Mouse (Mus musculus): Measurements from ENCODE around the gene Tsr1. TPM values are rescaled to one million over a fixed set of nuclear protein-coding genes. Genes with fewer than 3 reads are reported as not detected.

The Tsr1 gene
- polyA plus RNA-seq (2017; shearing (Covaris generic)), result 10 to 100 TPM; 38.4 to 39.2 TPM

DNA sequence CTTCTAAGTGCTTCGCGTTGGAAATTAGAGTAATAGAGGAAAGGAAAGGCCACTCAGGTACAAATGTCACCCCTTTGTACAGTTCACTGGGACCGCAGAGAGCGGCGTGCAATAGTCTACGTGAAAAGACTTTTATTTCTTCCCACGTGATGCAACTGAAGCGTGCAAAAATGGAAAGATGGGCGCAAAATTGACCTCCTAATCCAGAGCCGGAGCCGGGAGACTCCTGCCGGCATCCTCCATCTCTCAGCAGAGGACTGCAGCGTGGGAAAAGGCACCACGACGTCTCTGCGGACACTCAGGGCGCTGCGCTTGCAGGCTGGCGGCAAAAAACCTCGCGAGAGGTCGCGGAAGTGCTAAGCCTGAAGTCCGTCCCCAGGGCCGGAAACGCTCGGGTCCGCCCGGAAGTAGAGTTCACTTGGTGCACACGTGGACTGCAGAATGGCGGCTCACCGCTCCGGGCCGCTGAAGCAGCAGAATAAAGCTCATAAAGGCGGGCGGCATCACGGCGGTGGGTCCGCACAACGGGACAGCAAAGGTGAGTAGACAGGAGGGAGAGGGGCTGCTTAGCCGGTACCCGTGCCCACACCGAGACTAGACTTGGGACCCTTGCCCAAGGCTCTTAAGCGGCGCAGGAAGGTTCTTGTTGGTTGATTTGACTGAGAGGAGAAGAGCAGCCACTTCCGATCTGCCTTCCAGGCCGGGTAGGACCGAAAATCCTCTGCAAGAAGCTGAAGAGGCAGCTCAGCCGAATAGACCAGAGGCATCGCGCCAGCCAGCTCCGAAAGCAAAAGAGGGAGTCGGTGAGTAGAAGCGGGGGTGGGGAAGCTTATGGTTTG is at the start of gene Tsr1:
Gene Tsr1 (plus strand): TSS at position 394 of the 839 bp plus-strand sequence.
- ATAC-seq, result peak; percentile 87

DNA sequence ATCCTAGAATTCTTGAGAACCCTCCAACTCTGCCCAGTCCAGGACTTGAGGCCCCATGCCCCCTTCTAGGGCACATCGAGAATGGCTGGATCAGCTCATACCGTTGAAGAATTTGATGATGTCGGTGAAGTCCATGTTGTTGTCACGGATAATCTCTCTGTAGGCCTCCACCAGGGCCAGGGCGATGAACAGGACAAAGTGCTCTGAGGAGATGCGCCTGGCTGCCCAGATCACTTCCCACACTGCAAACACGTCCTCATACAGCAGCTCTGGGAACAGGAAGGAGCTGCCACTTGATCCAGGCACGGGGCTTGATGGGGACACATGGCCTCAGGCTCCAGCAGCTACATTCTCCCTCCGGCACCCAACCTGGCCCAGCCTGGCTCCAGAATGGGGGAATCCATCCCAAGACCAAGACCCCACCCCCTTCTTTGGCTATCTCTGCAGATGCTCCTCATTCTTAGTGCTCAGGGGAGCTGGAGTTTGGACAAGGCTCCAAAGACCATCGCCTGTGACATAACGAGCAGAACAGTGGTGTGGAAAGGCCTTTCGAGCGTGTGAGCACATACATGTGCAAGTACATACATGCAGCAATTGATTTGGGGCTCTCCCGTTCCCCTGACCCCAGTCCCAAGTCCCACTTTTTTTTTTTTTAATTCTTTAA is 46.7 kb upstream of the Tsr1 start:
- ATAC-seq, result no peak

DNA sequence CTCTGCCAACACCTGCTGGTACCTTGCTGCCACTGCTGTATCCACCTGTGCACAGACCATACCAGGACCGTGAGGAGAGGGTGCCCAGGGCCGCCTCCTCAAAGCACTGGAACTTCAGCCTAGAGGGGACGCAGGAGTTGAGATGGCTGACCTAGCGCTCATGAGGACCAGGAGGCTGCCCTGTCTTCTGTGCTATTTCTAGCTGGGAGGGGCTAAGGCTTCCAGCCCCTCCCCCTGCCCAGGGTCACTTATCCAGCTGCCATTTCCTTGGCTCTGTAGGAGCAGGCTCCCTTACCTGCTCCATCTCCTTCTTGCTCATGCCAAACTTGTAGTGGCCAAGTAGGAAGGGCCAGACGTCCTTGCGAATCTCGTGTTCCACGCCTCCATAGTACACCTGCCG is 40.1 kb upstream of the Tsr1 start:
- no peak for ATAC-seq

DNA sequence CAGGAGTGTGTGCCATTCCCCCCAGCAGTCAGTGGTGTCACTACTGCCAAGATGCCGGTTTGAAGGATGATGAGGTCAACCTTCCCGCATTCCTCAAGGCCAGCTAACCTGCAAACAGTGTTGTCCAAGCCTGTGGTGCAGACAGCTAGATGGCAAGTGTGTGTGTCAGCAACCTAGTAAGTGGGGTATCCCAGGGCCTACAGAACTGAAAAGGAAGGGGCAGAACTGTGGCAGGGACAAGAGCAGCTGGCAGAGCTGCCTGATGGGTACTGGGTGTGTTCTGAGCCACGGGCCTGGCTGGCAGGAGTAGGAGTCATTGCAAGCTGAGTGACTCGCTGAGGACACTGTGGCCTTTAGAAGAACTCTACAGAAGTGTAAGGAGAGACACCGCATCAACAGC is 35.7 kb upstream of the Tsr1 start:
- no peak for ATAC-seq

DNA sequence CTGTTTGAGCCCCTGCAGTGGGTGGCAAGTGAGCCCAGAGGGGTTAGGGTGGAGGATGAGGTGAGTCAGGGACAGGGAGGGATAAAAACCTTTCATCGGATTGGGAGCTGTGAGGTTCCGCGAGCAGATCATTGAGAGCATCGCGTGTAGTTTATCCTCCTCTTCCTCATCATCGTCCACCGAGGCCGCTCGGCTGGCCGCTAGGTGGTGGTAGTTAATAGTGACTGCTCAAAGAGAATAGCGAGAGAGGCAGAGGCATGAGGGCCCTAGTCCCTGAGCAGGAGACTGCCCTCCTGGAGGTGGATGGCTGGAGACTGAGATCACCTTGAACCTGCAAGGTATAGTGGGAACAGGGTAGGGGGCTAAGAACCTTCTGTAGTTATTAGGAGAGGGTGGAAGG is 34.4 kb upstream of the Tsr1 start:
- ATAC-seq, result no peak

DNA sequence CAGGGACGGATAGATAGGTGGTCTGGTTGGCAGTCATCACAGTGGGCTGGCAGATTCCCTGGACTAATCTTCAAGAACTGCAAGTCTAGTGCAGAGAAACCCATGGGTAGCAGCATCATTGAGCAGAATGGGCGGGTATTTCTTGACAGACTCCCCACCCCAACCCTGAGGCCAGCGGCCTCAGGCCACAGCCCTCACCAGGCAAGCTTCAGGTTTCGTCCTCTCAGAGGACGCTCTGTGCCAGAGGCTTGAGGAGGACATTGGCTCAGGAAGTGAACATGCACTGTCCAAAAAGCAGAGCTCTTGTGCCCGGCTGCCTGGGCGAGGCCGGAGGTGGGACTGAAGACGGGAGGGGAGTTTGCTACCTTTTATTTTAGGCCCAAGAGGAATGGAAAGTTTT is 33.5 kb upstream of the Tsr1 start:
- ATAC-seq, result no peak

DNA sequence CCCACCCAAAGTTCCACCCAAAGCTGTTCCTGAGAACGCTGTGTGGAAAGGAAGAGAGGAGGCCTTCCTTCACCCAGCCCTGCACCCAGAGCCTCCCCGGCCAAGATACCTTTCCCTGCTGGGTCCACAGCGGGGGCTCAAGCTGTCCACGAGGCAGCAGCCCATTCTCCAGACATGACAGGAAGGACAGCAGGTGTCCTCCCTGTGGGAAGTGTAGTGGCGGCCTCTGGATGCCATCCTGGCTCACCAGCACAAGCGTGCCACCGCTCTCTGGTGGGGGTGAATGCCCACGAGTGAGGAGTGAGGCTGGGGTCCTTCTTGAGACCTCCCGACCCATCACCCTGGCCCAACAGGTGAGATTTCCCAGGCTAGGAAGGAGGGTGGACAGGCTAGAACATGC is 32.6 kb upstream of the Tsr1 start:
- no peak for ATAC-seq

DNA sequence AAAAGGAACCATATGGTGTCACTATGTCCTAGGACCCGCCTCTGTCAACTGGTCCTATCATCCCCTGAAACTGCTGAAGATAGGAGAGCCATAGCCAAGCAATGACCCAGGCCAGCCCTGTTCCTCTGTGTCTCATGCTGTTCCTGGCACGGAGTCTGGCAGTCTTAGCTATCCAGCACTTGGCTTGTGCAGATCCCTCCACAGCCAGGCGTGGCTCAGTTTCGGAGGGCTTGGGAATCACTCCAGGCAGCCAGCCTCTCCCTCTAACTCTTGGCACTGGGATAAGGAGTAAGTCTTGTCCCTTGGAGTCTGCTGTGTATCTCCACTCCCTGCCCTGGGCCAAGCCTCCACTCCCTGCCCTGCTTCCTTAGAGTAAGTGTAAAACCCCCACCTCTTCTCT is 31.2 kb upstream of the Tsr1 start:
- no peak for ATAC-seq

DNA sequence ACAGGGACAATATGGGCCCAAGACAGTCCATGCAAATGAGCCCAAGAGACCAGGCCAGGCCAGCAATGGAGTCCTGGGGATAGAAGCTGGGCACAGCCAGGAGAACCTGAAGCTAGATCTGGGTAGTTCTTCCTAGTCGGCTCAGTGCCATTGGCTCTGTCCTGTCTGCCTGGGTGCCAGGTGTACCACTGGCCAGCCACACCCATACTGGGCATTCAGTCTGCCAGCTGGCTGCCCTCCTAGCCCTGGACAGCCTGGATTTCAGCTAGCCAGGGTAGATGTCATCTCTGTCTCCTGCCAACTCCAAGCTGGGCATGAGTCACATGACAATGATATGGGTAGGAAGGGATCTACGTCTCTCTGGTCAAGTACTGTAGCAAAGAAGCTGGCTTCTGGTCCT is 30.7 kb upstream of the Tsr1 start:
- no peak for ATAC-seq

DNA sequence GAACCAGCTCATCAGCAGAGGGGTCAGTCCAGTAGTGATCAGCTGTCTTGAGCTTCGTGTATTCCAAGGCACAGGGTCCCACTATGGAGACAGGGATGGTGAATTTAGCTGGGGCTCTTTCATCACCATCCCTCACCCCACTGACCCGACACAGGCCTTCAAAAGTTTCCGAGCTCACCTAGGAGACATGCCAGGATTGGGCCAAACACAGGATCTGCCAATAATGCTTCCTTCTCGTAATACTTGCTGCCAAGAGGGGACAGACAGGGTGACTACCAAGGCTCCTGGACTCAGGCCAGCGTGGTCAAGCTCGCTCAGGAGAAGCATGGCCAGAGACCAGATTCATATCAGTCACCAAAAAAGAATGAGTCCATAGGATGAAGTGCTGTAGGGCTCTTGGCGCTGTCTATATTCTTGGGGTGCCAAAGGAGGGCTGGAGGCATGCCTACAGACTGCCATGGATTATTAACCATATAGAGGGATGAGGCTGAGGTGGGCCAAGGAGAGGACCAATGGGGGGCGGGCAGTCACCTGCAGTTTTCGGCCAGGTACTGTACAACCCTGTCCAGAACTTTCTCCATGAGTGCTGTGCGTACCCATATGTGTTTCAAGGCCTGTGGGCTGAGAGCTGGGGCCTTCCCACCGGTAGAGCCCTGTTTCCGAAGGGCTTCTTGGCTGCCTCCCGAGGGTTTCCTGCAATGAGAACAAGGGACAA is 29.7 kb upstream of the Tsr1 start:
- no peak for ATAC-seq

DNA sequence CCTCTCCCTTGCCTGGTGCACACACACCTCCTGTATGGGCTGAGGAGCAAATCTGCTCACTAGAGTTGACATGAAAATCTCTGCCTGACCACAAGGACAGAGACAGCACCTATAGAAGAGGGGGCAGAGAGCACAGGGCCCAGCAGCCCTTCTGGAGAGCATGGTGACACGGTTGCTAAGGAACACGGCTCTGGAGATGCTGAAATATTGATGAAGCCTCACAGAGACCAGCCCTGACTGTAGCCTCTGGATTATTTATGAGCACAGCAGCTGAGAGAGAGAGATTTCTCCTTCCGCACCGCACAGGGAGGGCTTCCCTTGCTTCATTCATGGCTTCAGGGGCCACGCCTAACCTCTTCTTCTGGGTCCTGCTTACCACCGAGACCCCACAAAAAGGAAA is 28.3 kb upstream of the Tsr1 start:
- ATAC-seq, result no peak

DNA sequence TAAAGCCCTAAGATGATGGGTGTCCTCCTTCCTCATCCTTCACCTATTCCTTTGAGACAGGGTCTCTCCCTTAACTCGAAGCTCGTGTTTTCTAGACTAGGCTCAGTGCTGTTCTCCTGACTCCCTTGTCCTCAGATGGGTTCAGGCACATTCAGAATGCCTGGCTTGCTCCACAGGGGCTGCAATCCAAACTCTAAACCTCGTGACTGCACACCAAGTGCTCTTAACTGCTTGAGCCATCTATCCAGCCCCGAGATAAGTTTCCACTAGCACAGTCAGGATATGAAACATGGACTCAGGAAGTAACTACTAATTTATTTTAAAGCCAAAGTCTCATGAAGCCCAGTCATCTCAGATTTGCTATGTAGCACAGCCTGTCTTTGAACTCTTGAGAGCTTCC is 27.3 kb upstream of the Tsr1 start:
- ATAC-seq, result no peak

DNA sequence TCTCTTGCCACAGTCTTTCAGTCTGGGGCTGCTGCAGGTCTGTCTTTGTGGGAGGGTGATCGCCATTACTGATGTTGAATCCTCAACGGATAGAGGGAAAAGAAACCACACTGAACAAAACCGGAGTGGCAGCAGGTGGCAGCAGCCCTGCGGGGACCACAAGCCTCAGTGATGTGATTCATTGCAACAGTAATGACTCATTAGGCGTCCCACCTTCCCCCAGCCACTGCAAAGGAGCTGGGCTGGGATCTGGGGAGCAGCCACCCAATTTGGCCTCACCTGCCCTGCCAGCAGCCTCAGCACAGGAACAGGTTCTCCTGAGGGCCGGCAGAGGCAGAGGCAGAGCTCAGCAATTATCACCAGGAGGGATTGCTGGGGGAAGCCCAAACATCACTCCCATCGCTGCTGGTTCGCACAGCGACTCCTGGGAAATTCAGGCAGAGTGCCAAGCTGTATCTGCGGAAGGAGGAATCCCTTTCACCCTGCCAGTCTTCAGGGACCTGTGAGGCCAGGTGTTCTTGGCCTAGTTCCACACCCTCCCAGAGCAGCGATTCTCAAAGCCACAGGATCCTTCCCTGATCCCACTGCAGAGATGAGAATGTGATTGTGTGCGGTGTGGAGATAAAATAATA is 26.8 kb upstream of the Tsr1 start:
- ATAC-seq, result no peak

DNA sequence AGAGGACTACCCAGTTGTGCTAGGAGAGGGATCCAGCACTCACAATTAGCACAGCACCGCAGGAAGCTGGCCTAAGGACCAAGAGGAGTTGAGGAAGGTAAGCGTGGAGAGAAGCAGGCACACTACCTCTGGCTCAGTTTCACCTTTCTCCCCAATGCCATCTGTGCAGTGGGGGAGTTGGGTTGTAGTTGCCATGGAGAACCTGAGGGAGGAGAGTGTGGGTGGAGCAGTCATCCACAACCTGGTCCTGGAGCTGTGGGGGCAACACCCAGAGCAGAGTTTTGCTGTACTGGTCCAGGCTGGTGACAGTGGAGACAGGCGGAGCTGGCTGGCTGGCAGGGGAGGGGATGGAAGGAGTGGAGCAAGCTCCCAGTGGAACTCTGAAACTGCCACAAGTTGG is 23.2 kb upstream of the Tsr1 start:
- ATAC-seq, result no peak

DNA sequence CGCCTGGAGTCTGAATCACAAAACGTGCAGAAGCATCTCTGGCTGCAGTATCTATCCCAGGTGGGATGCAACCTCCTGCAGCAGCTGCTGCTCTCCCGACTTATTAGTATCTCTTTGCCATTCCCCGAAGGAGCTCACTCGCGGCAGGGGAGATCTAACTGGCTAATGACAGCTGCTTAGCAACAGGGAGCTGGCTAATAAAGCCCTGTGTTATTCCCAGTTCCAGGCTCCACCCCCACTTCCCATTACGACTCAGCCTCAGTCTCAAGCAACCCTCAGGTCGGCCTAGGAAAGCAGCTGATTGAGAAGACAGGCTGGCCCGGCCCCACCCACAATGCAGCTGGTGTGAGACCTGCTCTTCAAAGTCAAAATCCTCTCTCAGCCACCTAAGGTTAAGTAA is 21.1 kb upstream of the Tsr1 start:
- no peak for ATAC-seq

DNA sequence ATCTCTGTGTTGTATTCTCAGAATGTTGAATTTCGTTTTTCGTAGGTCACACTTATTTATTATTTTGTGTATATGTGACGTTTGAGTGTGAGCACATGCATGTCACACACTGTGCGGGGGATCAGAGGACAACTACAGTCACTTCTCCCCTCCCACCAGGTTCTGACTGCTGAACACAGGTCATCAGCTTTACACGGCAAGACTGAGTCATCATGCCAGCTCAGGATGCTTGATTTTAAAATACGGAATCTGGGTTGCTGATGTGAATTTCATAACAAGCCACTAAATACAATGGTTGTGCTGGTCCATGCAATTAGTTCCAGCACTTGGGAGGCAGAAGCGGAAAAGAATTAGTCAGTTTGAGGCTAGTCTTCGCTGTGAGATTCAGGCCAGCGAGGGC is 16.9 kb upstream of the Tsr1 start:
- no peak for ATAC-seq

DNA sequence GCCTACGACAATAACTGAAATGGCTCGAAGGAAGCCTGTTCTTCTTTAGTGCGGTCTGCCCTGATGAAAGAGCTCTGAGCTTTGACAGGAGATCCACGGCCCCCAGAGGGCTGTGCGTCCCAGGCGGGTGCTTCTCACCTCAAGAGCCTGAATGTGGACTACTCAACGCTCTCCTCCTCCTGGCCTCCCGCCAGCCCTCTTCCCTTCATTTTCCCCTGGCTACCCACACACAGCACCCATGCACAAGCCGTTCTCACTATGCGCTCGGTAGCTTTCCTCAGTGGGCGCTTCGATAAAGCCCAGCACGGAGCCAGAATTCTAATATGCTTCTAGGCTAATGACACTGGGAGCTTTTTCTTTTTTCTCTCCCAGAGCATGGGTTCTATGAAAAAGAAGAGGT is 15.9 kb upstream of the Tsr1 start:
- no peak for ATAC-seq

DNA sequence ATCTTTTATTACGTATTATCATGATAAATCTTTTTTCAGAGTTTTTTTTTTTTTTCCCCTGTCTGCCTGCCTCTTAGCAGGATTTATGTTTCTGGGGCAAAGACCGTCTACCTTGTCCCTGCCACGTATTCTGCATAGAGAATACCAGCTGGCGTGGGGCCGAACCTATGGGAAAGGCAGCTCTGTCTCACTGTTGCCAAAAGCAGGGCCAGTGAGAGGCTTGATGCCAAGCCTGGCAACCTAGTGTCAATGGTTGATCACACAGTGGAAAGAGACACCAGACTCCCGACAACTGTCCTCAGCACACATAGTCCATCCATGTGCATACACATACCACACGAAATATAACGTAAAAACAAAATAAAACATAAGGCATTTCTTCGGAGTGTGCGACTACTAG is 14.8 kb upstream of the Tsr1 start:
- ATAC-seq, result no peak

DNA sequence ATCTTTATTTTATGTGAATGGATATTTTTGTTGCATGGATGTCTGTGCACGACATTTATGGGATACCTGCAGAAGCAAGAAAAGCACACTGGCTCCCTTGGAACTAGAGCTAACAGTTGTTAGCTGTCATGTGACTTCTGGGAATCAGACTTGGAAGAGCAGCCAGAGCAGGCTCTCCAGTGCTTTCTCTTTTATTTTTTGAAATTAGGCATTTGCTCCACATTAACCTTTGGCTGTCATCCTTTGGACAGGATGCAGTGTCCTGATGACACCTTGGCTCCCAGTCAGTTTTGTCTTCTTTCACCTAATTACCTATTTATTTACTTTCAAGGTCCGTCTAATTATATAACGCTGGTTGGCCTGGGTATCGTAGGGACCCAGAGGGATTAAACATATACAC is 3.3 kb upstream of the Tsr1 start:
- ATAC-seq, result no peak

DNA sequence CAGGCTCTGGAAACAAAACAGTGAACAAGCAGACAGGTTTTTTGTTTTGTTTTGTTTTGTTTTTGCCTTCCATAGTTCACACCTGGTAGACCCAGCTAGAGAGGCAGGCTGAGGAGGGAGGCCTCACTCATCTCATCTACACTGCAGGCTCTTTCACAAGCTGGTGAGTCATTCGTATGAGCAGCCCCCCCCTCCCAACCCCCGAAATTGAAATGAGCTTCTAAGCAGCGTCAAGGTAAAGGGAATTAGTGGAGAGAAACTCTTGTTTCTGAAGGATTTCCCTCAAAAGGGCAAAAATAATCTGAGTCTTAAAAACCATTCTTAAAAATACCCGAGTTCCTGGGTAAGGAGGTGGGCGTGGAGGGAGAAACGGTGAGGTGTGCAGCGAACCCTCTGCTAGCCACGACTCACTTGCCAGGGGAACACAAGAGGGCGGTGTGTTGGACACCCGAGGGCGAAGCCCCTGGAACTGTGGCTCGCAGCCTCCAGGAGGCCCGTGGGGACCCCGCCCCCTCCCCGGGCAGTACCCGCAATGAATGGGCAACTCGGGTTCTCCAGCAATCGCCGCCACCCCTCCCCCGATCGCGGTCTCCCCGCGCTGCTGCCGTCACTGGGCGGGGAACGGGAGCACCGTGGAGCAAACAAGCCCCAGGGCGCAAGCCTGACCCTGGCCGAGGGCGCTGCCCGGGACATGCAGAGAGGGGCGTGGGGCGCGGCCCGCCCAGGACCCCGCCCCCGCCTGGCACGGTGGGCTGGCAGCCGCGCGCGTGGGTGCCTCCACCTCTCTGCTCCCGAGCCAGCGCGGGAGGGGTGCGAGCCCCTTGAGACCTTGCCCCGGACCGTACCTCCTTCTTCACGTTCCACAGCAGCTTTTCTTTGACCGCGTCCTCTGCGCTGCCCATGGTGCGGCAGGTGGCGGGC is 1.6 kb upstream of the Tsr1 start:
- ATAC-seq, result no peak

DNA sequence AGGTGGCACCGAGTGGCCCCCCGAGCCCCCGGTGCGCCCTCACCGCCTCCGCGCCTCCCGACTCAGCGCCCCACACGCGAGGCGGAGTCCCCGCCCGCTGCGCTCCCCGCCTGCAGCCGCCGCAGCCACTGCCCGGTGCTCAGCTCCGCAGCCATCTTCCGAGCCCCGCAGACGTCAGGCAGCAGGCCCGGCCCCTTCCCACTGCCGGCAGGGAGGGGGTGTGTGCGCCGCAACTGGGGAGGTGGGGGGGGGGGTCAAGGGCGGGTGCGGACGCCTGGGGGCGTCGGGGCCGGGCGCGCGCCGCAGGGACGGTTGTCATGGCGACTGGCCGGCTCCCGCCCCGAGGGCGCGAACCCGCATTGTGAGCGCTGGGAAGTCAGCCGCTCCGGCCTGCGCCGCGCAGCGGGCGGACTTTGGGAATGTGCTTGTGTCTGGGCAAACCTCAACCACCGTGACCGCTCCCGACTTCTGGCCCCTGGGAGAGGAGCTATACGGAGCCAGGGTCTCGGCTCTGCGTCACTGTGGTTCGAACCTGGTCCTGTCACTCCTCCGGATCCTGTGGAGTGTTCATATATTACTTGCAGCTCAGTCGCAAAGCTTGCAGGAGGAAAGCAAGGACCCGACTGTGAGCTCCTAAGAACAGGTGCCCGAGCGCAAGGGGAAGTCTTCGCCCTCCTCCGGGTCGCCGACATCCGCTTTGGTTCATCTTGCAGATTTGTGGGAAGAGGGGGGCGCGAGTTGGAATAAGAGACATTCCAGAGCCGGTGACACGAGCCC is 782 bp upstream of the Tsr1 start, which contains the start of gene Sgsm2:
Gene Sgsm2 (minus strand): TSS at position 160 of the 777 bp plus-strand sequence.
- ATAC-seq, result peak; percentile 29
